Mouse (Mus musculus) megakaryocyte, adult 5-6 weeks (primary cell): ENCODE data around the gene Slc16a2. TPM values are rescaled to one million over a fixed set of nuclear protein-coding genes. Genes with fewer than 3 reads are reported as not detected.

ENCODE experiments used
- ATAC-seq: 2 replicates; pipeline ENCODE4 v1.8.0; 2016; ENCODE audit warnings: mild to moderate bottlenecking, inconsistent platforms; ENCODE audit not compliant: poor library complexity, severe bottlenecking
- total RNA-seq, 2 experiments: library from RNA; stranded (forward) in 1 of 2; stranded (reverse) in 1 of 2; fragments of 153-499, 151-499 nt in 1 of 2; fragments of 221-1000, 200-1000 nt in 1 of 2; gene quantifications; 2 replicates each; pipeline versions ENCODE4 v1.2.3 to v1.2.4; 2015 to 2017

Slc16a2 gene
- total RNA-seq (2015) (0.05 and 0.20 TPM in 2 replicates), total RNA-seq (2017) (0.53 TPM in 1 of 2 replicates, not detected in the other)

DNA sequence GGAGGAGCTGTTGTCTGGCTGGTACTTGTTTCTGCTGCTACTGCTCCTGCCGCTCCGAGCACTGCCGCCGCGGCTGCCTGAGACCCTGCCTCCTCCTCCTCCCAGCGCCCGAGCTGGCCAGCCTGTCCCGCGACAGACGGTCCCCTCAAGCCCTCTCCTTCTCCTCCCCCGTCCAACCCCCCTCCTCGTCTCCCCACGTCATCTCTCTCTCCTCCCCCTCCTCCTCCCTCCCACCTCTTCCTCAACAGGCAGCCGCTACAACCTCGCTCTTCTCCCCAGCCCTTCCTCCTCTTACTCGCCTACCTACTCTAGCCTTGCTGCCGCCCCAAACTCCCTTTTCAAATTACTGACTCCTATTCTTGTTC lies at the start of gene Slc16a2:
Slc16a2 (minus strand) TSS at position 152 of the 365 bp plus-strand sequence.
- peak; percentile 88 for ATAC-seq

DNA sequence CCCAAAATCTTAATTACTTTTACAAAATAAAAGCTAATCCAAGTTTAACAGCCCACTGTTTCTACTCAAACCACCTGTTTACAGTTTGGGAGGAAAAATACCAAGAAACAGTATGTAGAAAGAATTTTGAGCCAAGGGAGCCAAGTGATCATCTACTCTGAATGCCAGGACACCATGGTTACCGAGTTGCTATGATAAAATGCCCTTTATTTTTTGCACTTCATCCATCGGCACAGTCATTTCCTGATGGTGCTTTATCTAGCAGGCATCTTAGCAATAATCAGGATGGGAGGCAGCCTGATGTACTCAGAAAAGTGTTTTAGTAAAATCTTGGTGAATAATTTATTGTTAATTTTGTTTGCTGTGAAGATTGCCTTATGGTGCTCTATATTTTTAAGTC lies 41.7 kb upstream of the Slc16a2 start:
- no peak for ATAC-seq

DNA sequence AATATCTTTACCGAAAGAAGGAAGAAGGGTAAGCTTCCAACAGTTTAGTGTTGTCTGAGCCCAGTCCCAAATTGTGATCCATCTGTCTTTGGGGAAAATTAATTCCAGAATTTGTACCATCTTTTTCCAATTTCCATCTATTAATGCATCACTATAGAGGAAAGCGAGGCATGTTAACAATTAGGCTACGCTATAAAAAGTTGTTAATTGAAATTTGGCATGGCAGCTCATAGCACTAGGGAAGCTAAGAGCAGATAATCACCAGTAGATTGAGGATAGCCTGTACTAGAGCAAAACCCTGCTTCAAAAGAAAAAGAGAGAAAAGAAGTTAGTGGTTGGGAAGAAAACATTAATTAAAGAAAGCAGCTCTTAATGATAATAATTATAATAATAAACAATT lies 41.1 kb upstream of the Slc16a2 start:
- no peak for ATAC-seq

DNA sequence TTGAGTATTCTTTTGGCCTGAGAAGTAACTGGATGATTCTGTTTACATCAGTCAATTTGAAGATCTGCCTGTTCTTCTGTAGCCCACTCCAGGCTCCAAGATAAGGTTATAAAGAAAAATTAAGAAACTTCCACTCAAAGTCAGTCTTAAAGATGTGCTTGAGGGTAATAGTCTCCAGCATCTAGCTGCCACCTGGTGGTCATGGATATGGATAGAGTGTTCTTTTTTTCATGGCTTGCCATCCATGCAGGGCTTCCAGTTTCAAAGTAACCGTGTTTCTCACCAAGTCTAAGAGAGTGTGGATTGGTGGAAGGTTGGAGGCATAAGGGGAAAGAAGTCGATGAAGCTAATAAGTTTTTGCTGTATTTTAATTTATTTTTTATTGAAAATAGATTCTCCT lies 23.5 kb upstream of the Slc16a2 start:
- ATAC-seq, result no peak

DNA sequence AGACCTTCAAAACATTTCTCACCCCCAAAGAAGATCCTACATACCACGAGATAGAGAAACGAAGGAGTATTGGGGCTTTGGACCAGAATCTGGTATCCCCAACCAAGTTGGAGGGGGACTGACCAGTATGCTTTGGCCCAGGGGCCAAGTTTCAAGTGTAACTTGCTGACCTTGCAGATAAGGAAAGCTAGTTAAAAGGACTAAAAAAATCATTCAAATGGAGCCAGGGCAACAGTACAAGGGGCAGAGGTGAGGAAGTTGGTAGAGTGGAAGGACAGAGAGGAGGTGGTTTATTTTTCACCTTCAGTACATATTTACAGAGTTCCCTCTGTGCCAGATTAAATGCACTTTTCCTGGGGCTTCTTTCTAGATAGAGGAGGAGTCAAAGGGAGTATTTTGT lies 7.1 kb upstream of the Slc16a2 start:
- no peak for ATAC-seq

DNA sequence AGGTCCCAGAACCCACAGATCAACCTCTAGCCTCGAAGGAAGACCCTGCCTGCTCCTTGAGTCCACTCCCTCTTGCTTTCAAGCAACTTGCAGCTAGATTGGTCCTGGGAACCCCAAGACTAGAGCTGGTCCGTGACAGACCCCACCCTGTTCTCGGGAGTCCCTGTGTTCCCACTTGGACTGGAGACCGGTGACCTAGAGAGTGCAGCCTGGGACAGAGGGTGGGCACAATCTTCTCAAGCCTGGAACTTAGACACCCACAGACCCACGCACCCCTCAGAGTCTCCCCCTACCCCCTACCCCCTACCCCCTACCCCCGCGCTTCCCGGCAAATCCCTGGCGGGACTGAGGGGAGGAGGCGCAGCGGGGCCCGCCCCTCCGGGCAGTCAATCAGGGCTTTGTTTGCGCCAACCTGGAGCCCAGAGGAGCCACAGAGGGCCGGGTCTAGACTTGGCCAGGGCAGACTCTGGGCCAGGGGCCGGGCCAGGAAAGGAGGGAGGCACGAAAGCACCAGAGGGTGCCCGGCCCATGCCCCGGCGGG lies 558 bp upstream of the Slc16a2 start:
- ATAC-seq, result no peak

DNA sequence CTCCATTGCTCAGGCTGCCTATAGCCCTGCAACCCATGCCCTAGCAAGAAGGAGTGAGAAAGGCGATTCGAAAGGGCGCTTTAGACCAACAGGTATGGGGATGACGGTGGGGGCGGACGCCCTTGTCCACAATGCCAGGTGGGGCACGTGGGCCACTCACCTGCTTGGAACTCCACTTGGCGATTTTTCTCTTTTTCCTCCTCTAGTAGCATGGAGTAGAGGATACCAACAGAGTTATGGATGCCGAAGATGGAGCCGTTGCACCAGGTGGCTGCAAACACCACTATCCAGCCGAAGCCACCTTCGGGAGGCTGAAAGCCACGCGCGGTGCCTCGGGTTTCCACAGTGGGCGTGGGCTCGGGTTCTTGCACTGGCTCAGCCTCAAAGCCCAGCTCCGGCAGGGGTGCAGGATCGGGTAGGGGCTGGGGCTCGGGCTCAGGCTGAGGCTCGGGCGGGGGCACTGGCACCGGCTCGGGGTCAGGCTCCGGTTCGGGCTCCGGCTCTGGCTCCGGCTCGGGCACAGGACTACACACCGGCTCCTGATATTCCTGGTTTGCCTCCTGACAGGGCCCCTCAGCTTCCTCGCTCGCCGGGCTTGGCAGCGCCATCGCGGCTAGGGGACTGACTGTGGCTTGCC lies 470 bp downstream of the Slc16a2 start:
- no peak for ATAC-seq

DNA sequence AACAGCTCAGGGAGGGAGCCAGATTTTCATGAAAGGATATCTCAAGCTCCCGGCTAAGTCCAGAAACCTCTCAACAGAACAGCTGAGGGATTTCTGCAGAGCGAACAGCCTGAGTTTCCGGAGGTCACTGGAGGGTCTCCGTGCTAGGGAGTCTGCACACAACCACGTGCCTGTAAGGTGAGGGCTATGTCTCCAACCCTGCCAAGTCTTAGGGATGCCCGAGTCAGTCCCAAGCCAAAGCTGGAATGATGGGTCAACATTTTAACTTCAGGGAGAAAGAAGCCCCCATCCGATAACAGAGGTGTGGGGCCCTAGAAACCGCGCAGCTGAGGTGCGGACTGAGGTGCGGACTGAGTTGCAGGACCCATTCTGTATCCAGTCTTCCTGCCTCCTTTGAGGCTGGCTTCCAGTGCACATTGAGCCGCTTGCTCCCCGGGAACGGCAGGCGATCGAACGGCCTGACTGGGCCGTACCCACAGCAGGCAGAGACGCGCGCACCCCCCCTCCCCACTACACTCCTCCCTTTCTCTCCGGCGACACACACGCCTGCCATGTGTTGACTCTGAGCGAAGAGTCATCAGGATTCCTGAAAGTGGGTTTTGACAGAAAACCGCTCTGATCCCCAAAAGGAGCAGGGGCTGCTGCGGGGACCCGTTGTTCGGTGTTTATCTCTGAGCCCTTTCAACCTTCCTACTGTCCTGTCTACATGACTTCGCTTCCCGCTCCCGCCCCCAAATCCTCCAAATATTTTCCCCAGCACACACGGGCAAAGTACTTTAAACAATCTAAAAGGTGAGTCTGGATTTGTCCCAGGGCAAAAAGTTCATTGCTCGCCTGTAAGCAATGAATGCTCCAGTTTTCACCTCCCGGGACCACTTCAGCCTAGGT lies 1.2 kb downstream of the Slc16a2 start:
- no peak for ATAC-seq

DNA sequence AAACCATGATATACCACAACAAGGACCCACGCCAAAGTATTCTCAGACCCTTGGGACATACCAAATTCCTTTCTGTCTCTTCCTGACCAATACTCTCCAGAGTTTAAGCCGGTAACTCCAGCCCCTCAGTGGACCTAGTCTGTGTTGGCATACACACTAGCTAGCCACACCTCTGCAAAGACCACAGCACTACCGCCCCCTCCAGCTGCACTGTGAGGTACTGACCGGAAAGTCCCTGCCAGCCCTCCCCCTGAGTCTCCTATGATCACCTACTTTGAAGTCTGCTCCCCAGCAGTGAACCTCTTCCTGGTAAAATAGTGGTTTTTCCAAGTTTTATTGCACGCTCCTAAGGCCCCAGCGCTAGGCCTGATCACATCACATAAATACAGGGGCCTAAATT lies 2.5 kb downstream of the Slc16a2 start:
- no peak for ATAC-seq

DNA sequence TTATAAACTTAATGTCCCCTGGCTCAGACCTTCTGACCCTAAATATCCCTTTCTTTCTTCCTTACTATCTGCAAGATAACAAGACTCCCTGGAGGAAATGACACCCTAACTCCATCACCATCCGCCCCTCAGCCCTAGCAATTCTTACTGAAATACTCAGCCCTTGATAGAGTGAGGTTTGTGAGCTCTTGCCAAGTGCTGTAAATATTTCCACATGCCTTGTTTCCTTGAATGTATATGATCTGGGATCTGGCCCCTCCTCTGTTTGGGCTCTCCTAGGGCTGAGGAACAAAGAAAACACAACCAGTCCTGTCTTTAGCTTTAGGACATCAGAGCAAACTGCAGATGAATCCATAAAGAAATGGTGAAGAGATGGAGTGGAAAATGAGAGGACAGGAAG lies 9.1 kb downstream of the Slc16a2 start:
- ATAC-seq, result no peak

DNA sequence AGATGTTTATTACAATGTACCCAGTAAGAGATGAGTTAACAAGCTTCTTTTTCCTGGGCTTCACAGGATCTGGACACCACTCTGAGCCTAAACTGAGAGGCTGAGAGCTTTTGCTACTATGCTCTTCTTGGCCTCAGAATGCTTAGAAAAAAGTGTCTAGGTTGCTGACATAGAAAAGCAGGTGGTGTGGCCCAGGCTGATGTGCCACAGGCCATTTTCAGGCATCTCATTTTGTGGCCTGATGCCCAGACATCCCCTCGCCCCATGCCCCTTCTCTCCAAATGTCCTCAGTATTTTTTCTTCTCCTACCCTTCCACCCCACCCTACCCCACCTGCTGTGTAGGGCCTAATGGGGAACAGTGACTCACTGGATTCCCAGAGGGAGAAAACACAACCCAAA lies 11.3 kb downstream of the Slc16a2 start:
- ATAC-seq, result no peak

DNA sequence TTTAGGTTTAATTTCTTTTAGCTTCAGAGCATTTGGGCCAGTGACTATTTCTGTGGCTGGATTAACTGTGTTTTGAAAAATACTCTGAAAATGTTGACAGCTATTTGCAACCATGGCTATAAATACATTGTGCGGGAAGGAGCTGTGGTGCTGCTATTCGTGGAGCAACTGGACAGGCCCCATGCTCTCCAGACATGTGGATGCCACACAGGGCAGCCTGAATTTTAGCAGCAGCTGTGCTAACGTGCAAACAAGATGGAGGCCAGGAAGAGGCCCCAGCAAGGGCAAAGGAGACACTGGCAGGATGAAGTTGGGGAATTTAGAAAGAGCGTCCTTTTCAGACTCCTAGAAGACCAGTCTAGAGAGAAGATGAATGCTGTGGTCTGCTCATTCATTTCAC lies 15.4 kb downstream of the Slc16a2 start:
- ATAC-seq, result no peak

DNA sequence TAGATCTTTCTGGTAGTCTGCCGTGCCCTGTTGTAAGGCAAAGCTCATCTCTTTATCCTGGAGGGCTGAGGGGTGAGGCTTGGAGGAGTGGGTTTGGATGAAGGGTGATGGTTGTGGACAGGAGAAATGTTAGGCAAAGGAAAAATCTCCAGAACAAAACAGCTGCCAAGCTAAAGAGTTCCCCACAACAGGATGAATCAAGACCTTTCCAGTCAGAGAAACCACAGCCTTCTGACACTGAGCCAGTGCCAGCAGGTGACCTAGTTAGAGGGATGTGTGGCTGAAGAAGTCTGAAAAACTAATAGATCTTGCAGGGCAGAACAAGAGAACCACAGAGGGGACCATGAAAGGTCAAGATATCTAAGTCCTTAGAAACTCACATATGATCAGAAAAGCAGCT lies 24.8 kb downstream of the Slc16a2 start:
- ATAC-seq, result no peak

DNA sequence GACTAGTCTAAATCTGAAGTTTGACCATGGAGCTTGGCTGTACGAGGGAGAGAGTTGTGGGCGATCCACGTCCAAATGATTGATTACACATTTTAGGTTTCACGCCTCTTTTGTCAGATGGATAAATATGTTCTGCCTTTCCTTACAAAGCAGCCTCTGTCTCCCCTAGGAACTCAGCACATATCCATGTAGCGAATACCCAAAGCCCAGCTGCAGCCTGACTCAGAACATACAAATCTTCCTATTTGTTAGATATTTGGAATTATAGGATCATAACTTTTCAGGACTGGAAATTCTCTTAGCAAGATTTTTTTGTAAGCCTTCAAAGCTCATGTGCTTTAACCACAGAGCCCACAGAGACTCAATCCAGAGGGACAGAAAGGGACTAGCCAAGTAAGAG lies 26.3 kb downstream of the Slc16a2 start:
- ATAC-seq, result no peak

DNA sequence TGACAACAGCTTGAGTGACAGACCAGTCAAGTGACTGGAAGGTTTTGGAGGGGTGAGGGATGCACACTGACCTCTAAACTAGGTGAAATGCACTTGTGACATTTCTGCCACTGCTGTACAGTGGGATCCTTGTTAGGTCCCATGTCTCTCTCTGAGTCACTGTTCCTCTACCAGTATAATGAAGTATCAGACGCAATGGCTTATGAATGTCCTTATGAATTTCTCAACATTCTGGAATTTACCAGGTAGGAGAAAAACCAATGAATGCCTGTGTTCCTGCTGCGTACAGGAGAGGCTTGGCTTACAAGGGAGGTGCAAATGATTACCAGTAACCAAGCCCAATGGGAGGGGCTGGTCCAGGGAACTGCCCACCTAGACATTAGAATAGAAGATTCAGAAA lies 30.5 kb downstream of the Slc16a2 start:
- no peak for ATAC-seq

DNA sequence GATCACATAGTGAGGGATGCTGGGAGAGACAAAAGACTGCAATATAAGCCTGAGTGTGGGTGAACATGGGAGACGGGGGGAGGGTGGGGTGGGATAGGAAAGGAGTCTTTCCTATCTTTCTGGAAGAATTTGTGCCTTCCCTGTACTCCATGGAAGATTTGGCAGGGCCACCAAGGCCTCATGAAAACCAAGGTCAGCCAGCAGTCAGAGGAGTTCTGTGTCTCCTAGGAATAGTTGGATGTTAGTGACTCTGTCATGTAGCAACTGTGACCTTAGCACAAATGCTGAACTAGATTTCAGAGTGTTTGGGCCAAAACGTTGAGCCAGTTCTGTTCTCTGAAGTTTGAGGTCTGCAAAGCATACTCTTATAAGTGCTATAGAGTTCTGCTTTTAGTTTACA lies 36.1 kb downstream of the Slc16a2 start:
- no peak for ATAC-seq

DNA sequence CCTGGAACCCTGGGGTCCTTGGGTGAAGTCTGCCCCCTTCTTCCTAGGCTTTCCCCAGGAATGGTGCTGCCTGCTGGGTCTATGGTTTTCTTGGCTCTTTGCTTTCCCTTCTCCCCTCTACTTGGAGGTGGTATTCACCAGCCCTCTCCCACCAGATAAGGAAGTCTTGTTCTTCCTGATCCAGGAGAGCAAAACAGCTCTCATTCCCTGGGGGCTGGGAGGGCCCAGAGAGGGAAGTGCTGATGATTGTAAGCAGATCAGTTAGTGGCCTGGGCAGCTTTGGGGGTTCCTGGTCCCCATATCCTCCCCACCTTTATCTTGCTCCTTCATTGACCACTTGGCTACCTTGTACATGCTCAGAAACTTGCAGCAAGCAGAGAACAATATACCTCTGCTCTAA lies 45.4 kb downstream of the Slc16a2 start:
- ATAC-seq, result no peak

DNA sequence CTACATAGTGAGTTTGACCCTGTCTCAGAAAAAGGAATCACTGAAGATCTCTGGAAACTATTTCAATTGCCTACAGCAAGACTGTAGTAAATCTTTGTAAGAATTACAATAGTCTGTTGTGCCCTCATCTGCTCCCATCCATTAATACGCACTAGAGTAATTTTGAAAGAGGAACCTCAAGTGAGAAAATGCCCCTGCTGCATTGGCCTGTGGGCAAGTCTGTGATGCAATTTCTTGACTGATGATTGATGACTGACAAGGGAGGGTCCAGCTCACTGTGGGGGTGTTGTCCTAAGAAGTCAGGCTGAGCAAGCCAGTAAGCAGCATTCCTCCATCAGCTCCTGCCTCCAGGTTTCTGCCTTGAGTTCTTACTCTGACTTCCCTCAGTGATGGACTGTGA lies 75.6 kb downstream of the Slc16a2 start:
- peak; percentile 85 for ATAC-seq

DNA sequence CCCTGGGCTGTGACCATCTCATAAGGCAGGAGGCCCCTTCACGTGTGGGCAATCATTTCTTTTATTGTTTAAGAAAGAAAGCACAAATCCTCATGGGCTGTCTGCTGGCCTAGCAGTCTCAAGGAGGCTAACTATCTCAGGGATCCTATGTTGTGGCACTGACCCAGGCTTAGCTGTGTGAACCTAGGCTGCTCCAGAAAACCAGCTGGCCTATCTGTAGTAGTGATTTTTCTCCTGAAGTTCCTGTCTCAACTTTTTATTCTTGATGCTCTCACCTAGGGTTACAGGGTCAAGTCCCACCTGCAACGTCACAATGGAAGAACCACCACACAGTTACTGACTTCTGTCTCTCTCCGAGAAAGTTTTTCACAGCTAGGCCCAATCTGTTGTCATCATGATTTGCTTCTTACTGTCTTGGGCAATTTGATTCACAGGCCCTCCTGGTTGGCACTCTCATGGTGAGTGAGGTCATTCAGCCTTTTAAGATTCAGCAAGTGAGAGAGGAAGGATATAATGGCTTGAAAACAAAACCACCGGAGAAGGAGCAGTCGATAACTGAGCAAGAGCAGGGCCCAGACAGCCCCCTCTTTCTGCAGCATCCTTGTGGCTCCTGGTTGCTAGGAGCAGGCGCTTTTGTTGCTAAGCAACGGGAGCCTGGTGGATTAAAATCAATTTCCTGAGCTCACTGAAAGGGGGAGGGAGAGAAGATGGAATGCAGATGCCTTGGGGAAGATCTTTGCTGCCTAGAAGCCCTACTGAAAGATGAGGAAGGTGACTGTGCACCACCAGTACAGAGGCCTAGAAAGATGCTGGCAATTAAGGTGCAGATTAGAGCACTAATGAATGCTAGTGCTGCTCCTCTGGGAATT lies 77.4 kb downstream of the Slc16a2 start:
- ATAC-seq, result no peak

DNA sequence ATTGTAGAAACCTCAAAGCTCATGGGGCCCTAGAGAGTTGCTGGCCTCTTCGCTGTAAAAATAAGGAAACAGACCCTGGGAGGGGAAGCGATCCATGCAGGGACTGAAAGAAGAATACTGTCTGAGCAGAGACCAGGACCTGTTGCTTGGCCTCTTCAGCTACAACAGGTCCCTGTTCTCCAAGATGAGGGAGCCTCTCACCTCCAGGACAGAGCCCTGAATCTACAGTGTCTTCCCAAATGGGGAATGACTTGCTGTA lies 79.8 kb downstream of the Slc16a2 start:
- ATAC-seq, result peak; percentile 72

DNA sequence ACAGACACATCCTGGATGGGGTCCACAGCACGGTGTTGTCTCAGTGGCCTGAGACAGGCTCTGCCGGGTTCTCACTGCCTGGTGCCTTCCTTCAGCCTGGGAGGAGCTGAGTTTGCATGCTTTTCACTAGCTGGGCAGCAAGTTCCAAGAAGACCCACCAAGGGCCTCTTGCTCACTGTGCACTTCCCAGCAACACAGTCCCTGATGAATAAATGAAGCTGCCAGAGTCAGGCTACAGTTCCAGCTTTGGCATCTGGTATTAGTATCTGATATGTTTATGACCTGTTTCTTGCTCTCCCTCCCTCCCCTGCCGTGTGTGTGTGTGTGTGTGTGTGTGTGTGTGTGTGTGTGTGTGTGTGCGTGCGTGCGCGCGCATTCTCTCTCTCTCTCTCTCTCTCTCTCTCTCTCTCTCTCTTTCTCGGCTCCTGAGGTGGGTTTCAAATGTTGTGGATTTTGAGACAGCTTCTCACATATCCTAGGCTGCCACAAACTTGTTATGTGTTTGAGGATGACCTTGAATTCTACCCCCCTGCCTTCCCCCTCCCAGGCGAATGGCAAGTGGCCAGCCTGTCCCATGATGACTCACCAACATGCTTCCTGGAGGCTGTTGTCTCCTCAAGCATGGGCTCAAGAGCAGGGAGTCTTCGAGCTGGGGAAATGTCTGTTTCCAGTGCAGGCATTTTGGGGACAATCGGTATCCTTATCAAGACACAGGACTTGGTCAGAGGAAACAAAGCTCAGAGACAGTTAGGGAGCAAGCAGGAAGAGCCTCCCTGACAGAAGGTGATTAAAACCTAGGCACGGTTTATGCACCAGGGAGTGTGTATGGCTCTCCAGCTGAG lies 80.3 kb downstream of the Slc16a2 start:
- no peak for ATAC-seq
